Mouse (Mus musculus) retina, adult 2 months (tissue): ENCODE results near the gene Vezf1.
"Not testable (repeated sequence)": the region's sequence is repeated elsewhere in the genome, so short reads cannot be mapped to it uniquely, and the experiment has no call there.

Experiments used
- DNase-seq: peaks from one replicate; pipeline ENCODE4 v3.0.0-alpha.2; 2012; ENCODE audit warnings: low read depth, low spot score

Vezf1 gene

GRCm38 (mm10) chr11:88067586-88068410, at the start of gene Vezf1:
Vezf1 (plus strand) TSS chr11:88068279.
- DNase-seq = peak; percentile 60

GRCm38 (mm10) chr11:88023933-88024332, 44.1 kb upstream of the Vezf1 start:
- no peak for DNase-seq

- no peak for DNase-seq
Observed at GRCm38 (mm10) chr11:88027391-88028035, 40.6 kb upstream of the Vezf1 start.

GRCm38 (mm10) chr11:88028193-88028684, 39.8 kb upstream of the Vezf1 start:
- no peak for DNase-seq

- DNase-seq = no peak
Observed at GRCm38 (mm10) chr11:88030219-88030618, 37.9 kb upstream of the Vezf1 start.

GRCm38 (mm10) chr11:88030836-88031235, 37.2 kb upstream of the Vezf1 start:
- no peak for DNase-seq

- no peak for DNase-seq
Observed at GRCm38 (mm10) chr11:88031753-88032152, 36.3 kb upstream of the Vezf1 start.

- DNase-seq = no peak
Observed at GRCm38 (mm10) chr11:88035970-88036369, 32.1 kb upstream of the Vezf1 start.

- no peak for DNase-seq
Observed at GRCm38 (mm10) chr11:88036761-88037251, 31.3 kb upstream of the Vezf1 start.

- no peak for DNase-seq
Observed at GRCm38 (mm10) chr11:88037386-88037785, 30.7 kb upstream of the Vezf1 start.

- DNase-seq = no peak
Observed at GRCm38 (mm10) chr11:88039066-88039465, 29.0 kb upstream of the Vezf1 start.

GRCm38 (mm10) chr11:88044314-88044713, 23.8 kb upstream of the Vezf1 start:
- DNase-seq = no peak

GRCm38 (mm10) chr11:88045159-88045558, 22.9 kb upstream of the Vezf1 start:
- DNase-seq = not testable (repeated sequence)

GRCm38 (mm10) chr11:88045878-88046277, 22.2 kb upstream of the Vezf1 start:
- DNase-seq = no peak

- no peak for DNase-seq
Observed at GRCm38 (mm10) chr11:88046323-88046937, 21.6 kb upstream of the Vezf1 start.

- peak; percentile 97 for DNase-seq
Observed at GRCm38 (mm10) chr11:88046944-88047794, 20.9 kb upstream of the Vezf1 start, which contains the start of gene Srsf1. Srsf1 (plus strand) TSS chr11:88047373.

GRCm38 (mm10) chr11:88047871-88048531, 20.1 kb upstream of the Vezf1 start:
- no peak for DNase-seq

- DNase-seq = no peak
Observed at GRCm38 (mm10) chr11:88048961-88049670, 19.0 kb upstream of the Vezf1 start.

- DNase-seq = no peak
Observed at GRCm38 (mm10) chr11:88049732-88050131, 18.3 kb upstream of the Vezf1 start.

GRCm38 (mm10) chr11:88052638-88053037, 15.4 kb upstream of the Vezf1 start:
- DNase-seq = no peak
